Mouse (Mus musculus) neural tube, embryonic 13.5 days (tissue): ENCODE measurements around the gene Tulp3. TPM values are rescaled to one million over a fixed set of nuclear protein-coding genes. Genes with fewer than 3 reads are reported as not detected.

ENCODE experiments used
- polyA plus RNA-seq: library from polyadenylated mRNA; unstranded; fragments of >200 nt; fragmentation: Nextera tagmentation; extraction: Ambion mirVana; gene quantifications from 2 replicates; pipeline ENCODE4 v1.2.1, GENCODE M21; 2015

The Tulp3 gene
- polyA plus RNA-seq, 1 experiment from 2014 or later = 20.8 TPM

Other genes starting within 250 kb of the Tulp3 start
- 38.5 and 43.5 TPM in 2 replicates for gene Tspan9, start 212.3 kb downstream of the Tulp3 start, polyA plus RNA-seq
- gene Tead4, start 55.0 kb downstream of the Tulp3 start, polyA plus RNA-seq = 0.95 and 1.2 TPM in 2 replicates
- gene Rhno1, start 7.1 kb upstream of the Tulp3 start, polyA plus RNA-seq = 101 and 115 TPM in 2 replicates
- 7.2 and 9.4 TPM in 2 replicates for gene Foxm1, start 7.1 kb upstream of the Tulp3 start, polyA plus RNA-seq
- gene Tex52, start 19.6 kb upstream of the Tulp3 start, polyA plus RNA-seq = 0.53 TPM in 1 of 2 replicates, not detected in the other
- gene Gm44596, start 19.7 kb upstream of the Tulp3 start, polyA plus RNA-seq = not detected in 2 replicates
- gene Nrip2, start 43.4 kb upstream of the Tulp3 start, polyA plus RNA-seq = 7.1 and 8.6 TPM in 2 replicates
- 41.4 and 45.7 TPM in 2 replicates for gene Itfg2, start 69.1 kb upstream of the Tulp3 start, polyA plus RNA-seq
- gene Fkbp4, start 82.8 kb upstream of the Tulp3 start, polyA plus RNA-seq = 339 and 363 TPM in 2 replicates
- 0.21 and 0.34 TPM in 2 replicates for gene Pzp, start 170.9 kb upstream of the Tulp3 start, polyA plus RNA-seq
- gene A2ml1, start 225.8 kb upstream of the Tulp3 start, polyA plus RNA-seq = 0.91 and 1.4 TPM in 2 replicates